12 mouse cellular contexts compared by ENCODE assay signal in the genomic region with DNA sequence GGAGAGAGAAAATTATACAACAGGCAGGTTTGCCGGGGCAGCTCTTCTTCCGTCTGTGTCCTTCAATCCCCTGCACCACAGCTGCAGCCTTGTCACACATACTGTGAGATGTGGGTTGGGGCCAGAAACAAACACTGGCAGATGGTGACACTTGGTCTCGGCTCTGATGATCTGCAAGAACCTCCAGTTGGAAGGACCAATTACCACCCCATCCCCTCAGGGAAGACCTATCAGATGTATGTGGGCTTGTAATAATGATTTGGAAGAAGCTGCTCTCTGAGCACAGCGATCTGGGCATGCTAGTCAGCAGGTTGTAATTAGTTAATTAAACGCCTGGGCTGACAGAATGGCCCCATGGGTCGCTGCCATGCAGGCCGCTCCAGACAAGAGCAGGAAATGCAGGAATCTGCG. TPM values are rescaled to one million over a fixed set of nuclear protein-coding genes. Genes with fewer than 3 reads are reported as not detected.
DNase-seq lines count a peak whose midpoint lies in the region; ATAC-seq and TF ChIP-seq lines count a peak whose summit lies in the region.
"Had no signal": no experiment of that assay in that cellular context is flagged by ENCODE, and none has a peak within 500 bp of the region (broad histone marks: within the 10 kb centered on the region; RNA-seq: fewer than 3 reads in every experiment).

No protein-coding gene starts in this region.

- H3K4me3 ChIP-seq in cerebellum, adult 2 months (replicated peaks; ENCODE audit: insufficient read depth, low read depth, low read length) = no peak overlapping the region
- no peak overlapping the region for H3K4me3 ChIP-seq in embryonic facial prominence, embryonic 11.5 days (ENCODE audit: low read depth, low read length)
- H3K4me3 ChIP-seq in hindbrain, embryonic 14.5 days (replicated peaks; ENCODE audit: low read length) = no peak overlapping the region
- H3K4me3 ChIP-seq in midbrain, embryonic 15.5 days = no peak overlapping the region
- H3K4me3 ChIP-seq: embryonic facial prominence, embryonic 13.5 days; left cerebral cortex, adult 2 months had no signal

- H3K36me3 ChIP-seq in embryonic facial prominence, embryonic 11.5 days (replicated peaks; ENCODE audit: control insufficient read depth, insufficient read depth, low read depth, low read length) = no peaks in the 10 kb centered on the region
- H3K36me3 ChIP-seq in hindbrain, embryonic 14.5 days (replicated peaks; ENCODE audit: control insufficient read depth, insufficient read depth) = no peaks in the 10 kb centered on the region
- H3K36me3 ChIP-seq in midbrain, embryonic 15.5 days (replicated peaks) = no peaks in the 10 kb centered on the region
- H3K36me3 ChIP-seq: embryonic facial prominence, embryonic 13.5 days had no signal

- H3K27ac ChIP-seq in cerebellum, adult 2 months (ENCODE audit: insufficient read depth, low read length) = no peak overlapping the region
- no peak overlapping the region for H3K27ac ChIP-seq in embryonic facial prominence, embryonic 11.5 days (replicated peaks; ENCODE audit: low read depth, low read length)
- peak overlapping the region; percentile 66 for H3K27ac ChIP-seq in hindbrain, embryonic 14.5 days
- H3K27ac ChIP-seq in midbrain, embryonic 15.5 days = peak overlapping the region; percentile 14; the same call in 1 of the 2 replicates
- H3K27ac ChIP-seq: embryonic facial prominence, embryonic 13.5 days; left cerebral cortex, adult 2 months had no signal

- DNase-seq in cerebellum, adult 2 months = peak; percentile 28 to 54
- peak; percentile 10 for DNase-seq in embryonic facial prominence, embryonic 11.5 days (ENCODE audit: low spot score)
- peak; percentile 59 for DNase-seq in hindbrain, embryonic 14.5 days (ENCODE audit: low spot score)
- DNase-seq in right cerebral cortex, postnatal 10 days (ENCODE audit: low spot score in 2 of 2) = no peak
- no peak for DNase-seq in thymus, postnatal 0 days (ENCODE audit: low spot score)
- DNase-seq in kidney, adult 8-10 months = no peak
- DNase-seq in layer of hippocampus, adult 18-20 months (ENCODE audit: low spot score in 2 of 2) = no peak
- DNase-seq: lung, postnatal 4 days had no signal

- ATAC-seq in embryonic facial prominence, embryonic 11.5 days (replicated peaks; ENCODE audit: insufficient number of reproducible peaks, low FRiP score, low TSS enrichment, low read depth) = peak; percentile 65
- ATAC-seq in hindbrain, embryonic 14.5 days (ENCODE audit: low FRiP score) = peak; percentile 86
- ATAC-seq in midbrain, embryonic 15.5 days (replicated peaks) = peak; percentile 68

- no peak overlapping the region; the same call in 1 of the 2 replicates for H3K4me2 ChIP-seq in embryonic facial prominence, embryonic 11.5 days (ENCODE audit: low read depth, low read length)
- H3K4me2 ChIP-seq in hindbrain, embryonic 14.5 days (replicated peaks) = peak overlapping the region; percentile 15; the same call in 1 of the 2 replicates
- no peak overlapping the region for H3K4me2 ChIP-seq in midbrain, embryonic 15.5 days
- H3K4me2 ChIP-seq: embryonic facial prominence, embryonic 13.5 days had no signal

- no peak for TF ChIP-seq CTCF in cerebellum, adult 2 months (IDR thresholded peaks at IDR 0.05; ENCODE audit: borderline replicate concordance, insufficient read depth, low read depth, low read length)

- WGBS in cerebellum, adult 2 months = 6% methylated on average over 8 of the region's 8 CpGs
- WGBS in embryonic facial prominence, embryonic 11.5 days = 8% methylated on average over 8 of the region's 8 CpGs
- 9% methylated on average over 8 of the region's 8 CpGs for WGBS in hindbrain, embryonic 14.5 days
- 10% methylated on average over 8 of the region's 8 CpGs for WGBS in midbrain, embryonic 15.5 days

- TF ChIP-seq POLR2A in cerebellum, adult 2 months (IDR thresholded peaks at IDR 0.05; ENCODE audit: borderline replicate concordance, insufficient read depth, low read length) = no peak

- H3K27me3 ChIP-seq in cerebellum, adult 2 months (ENCODE audit: control insufficient read depth, insufficient read depth, low read length) = no peaks in the 10 kb centered on the region; the same call in 1 of the 2 replicates
- no peaks in the 10 kb centered on the region for H3K27me3 ChIP-seq in embryonic facial prominence, embryonic 11.5 days (ENCODE audit: control insufficient read depth, insufficient read depth, low read length)
- H3K27me3 ChIP-seq in hindbrain, embryonic 14.5 days (ENCODE audit: control insufficient read depth, insufficient read depth, low read length) = no peaks in the 10 kb centered on the region
- no peaks in the 10 kb centered on the region for H3K27me3 ChIP-seq in midbrain, embryonic 15.5 days (replicated peaks)
- H3K27me3 ChIP-seq: embryonic facial prominence, embryonic 13.5 days had no signal

- peaks cover 5% of the 10 kb centered on the region; the same call in 1 of the 2 replicates for H3K4me1 ChIP-seq in cerebellum, adult 2 months (ENCODE audit: control insufficient read depth, insufficient read depth, low read length)
- peaks cover 3% of the 10 kb centered on the region for H3K4me1 ChIP-seq in embryonic facial prominence, embryonic 11.5 days (ENCODE audit: control insufficient read depth, insufficient read depth, low read length)
- H3K4me1 ChIP-seq in hindbrain, embryonic 14.5 days (replicated peaks; ENCODE audit: control insufficient read depth, insufficient read depth, low read length) = peaks cover 16% of the 10 kb centered on the region
- H3K4me1 ChIP-seq in midbrain, embryonic 15.5 days = peaks cover 13% of the 10 kb centered on the region

- no peak overlapping the region for H3K9ac ChIP-seq in embryonic facial prominence, embryonic 11.5 days (replicated peaks; ENCODE audit: low read length)
- H3K9ac ChIP-seq in hindbrain, embryonic 14.5 days = 0 out of 2 replicates have a peak overlapping the region, but pooled peaks have one; percentile 30
- no peak overlapping the region for H3K9ac ChIP-seq in midbrain, embryonic 15.5 days
- H3K9ac ChIP-seq: embryonic facial prominence, embryonic 13.5 days had no signal

- no peaks in the 10 kb centered on the region for H3K9me3 ChIP-seq in embryonic facial prominence, embryonic 11.5 days (replicated peaks; ENCODE audit: control insufficient read depth, low read length)
- no peaks in the 10 kb centered on the region for H3K9me3 ChIP-seq in hindbrain, embryonic 14.5 days (ENCODE audit: control insufficient read depth, low read length)
- H3K9me3 ChIP-seq in midbrain, embryonic 15.5 days = no peaks in the 10 kb centered on the region
- H3K9me3 ChIP-seq: embryonic facial prominence, embryonic 13.5 days had no signal

RNA-seq across cellular contexts. Expression of a gene that starts 47.3 kb away (rescaled TPM):
- polyA plus RNA-seq in cerebellum, adult 2 months (2012; rRNA removed) = 3.4 and 4.5 TPM in 2 replicates
- polyA plus RNA-seq in embryonic facial prominence, embryonic 11.5 days (2014; fragmentation: Nextera tagmentation; extraction: Ambion mirVana) = 3.2 and 3.7 TPM in 2 replicates
- polyA plus RNA-seq in hindbrain, embryonic 14.5 days (2014; fragmentation: Nextera tagmentation; extraction: Ambion mirVana) = 3.4 and 3.7 TPM in 2 replicates
- polyA plus RNA-seq in midbrain, embryonic 15.5 days (2015; fragmentation: Nextera tagmentation; extraction: Ambion mirVana) = 3.9 and 5.0 TPM in 2 replicates
- polyA plus RNA-seq in thymus, postnatal 0 days (2015; fragmentation: Nextera tagmentation; extraction: Ambion mirVana) = 5.8 and 9.0 TPM in 2 replicates
- 1 to 10 TPM; 7.2 to 8.4 TPM for total RNA-seq in layer of hippocampus, adult 18-20 months (2021)

RNA-seq across cellular contexts. Expression of a gene that starts 47.3 kb away (rescaled TPM):
- not detected in 2 replicates for polyA plus RNA-seq in cerebellum, adult 2 months (2012; rRNA removed)
- polyA plus RNA-seq in embryonic facial prominence, embryonic 11.5 days (2014; fragmentation: Nextera tagmentation; extraction: Ambion mirVana) = 0.52 and 1.3 TPM in 2 replicates
- polyA plus RNA-seq in hindbrain, embryonic 14.5 days (2014; fragmentation: Nextera tagmentation; extraction: Ambion mirVana) = 0.52 TPM in 1 of 2 replicates, not detected in the other
- 0.53 TPM in 1 of 2 replicates, not detected in the other for polyA plus RNA-seq in midbrain, embryonic 15.5 days (2015; fragmentation: Nextera tagmentation; extraction: Ambion mirVana)
- polyA plus RNA-seq in thymus, postnatal 0 days (2015; fragmentation: Nextera tagmentation; extraction: Ambion mirVana) = 2.1 and 2.7 TPM in 2 replicates
- total RNA-seq in layer of hippocampus, adult 18-20 months (2021) = 1 to 10 TPM in 1 of 2 experiments, not detected in 1; 1.3 TPM
- total RNA-seq: hematopoietic stem cell, adult 5-6 weeks had no signal
- polyA plus RNA-seq: embryonic facial prominence, embryonic 13.5 days had no signal

RNA-seq across cellular contexts. Expression of a gene that starts 47.6 kb away (rescaled TPM):
- 107 and 119 TPM in 2 replicates for polyA plus RNA-seq in cerebellum, adult 2 months (2012; rRNA removed)
- 58.7 and 68.2 TPM in 2 replicates for polyA plus RNA-seq in embryonic facial prominence, embryonic 11.5 days (2014; fragmentation: Nextera tagmentation; extraction: Ambion mirVana)
- polyA plus RNA-seq in hindbrain, embryonic 14.5 days (2014; fragmentation: Nextera tagmentation; extraction: Ambion mirVana) = 68.0 and 70.8 TPM in 2 replicates
- polyA plus RNA-seq in midbrain, embryonic 15.5 days (2015; fragmentation: Nextera tagmentation; extraction: Ambion mirVana) = 85.6 and 91.8 TPM in 2 replicates
- polyA plus RNA-seq in thymus, postnatal 0 days (2015; fragmentation: Nextera tagmentation; extraction: Ambion mirVana) = 63.6 and 89.5 TPM in 2 replicates
- 10 to 100 TPM; 51.9 to 52.9 TPM for total RNA-seq in layer of hippocampus, adult 18-20 months (2021)

Comparison
In these comparisons a context has a peak if more than half of its experiments do, and no peak if none do; other contexts are left out.
1. DNase-seq: peak in cerebellum, adult 2 months (2 of 2), embryonic facial prominence, embryonic 11.5 days (single experiment) and hindbrain, embryonic 14.5 days (single experiment); none in right cerebral cortex, postnatal 10 days (0 of 2), thymus, postnatal 0 days (single experiment), kidney, adult 8-10 months (0 of 2) and layer of hippocampus, adult 18-20 months (0 of 2).
2. H3K27ac ChIP-seq: peak in hindbrain, embryonic 14.5 days (single experiment) and midbrain, embryonic 15.5 days (single experiment); none in cerebellum, adult 2 months (single experiment) and embryonic facial prominence, embryonic 11.5 days (single experiment).
3. Peak in every context shown above with its lines, with median percentiles within 50 percentile points of each other: ATAC-seq.